Mouse (Mus musculus): ENCODE results near the gene Srsf1.
"Not testable (repeated sequence)": the region's sequence is repeated elsewhere in the genome, so short reads cannot be mapped to it uniquely, and the experiment has no call there.

GRCm38 (mm10) chr11:88045159-88045558 lies 2.0 kb upstream of the Srsf1 start:
- not testable (repeated sequence) for TF ChIP-seq CTCF (IDR thresholded peaks at IDR 0.05; ENCODE audit: insufficient read depth, low read length); POLR2A (IDR thresholded peaks at IDR 0.05; ENCODE audit: borderline replicate concordance, extremely low read depth, low read depth, low read length)
